Mouse (Mus musculus) embryonic fibroblast, embryonic 13.5 days (primary cell): ENCODE results near the gene Rpl27a. TPM values are rescaled to one million over a fixed set of nuclear protein-coding genes. Genes with fewer than 3 reads are reported as not detected.

ENCODE experiments used
- H3K27ac ChIP-seq: 2 replicates; pipeline ENCODE4 v1.5.1; 2012; ENCODE audit warnings: low read length, control low read depth, inconsistent platforms; ENCODE audit not compliant: insufficient read depth
- H3K4me1 ChIP-seq: 2 replicates; pipeline ENCODE4 v1.6.1; 2011; ENCODE audit warnings: low read length; ENCODE audit not compliant: control insufficient read depth, insufficient read depth
- H3K4me3 ChIP-seq: 2 replicates; pipeline ENCODE4 v1.5.1; 2011; ENCODE audit warnings: mild to moderate bottlenecking, control low read depth, low read length; ENCODE audit not compliant: insufficient read depth
- CTCF ChIP-seq: IDR thresholded peaks from 2 replicates; pipeline ENCODE4 v1.5.1; 2011; ENCODE audit warnings: mild to moderate bottlenecking, control low read depth, low read length, moderate library complexity, borderline replicate concordance; ENCODE audit not compliant: insufficient read depth
- POLR2A ChIP-seq: IDR thresholded peaks from 2 replicates; pipeline ENCODE4 v1.6.1; 2011; ENCODE audit warnings: low read depth, mild to moderate bottlenecking, control low read depth, low read length, moderate library complexity
- polyA plus RNA-seq: library from polyadenylated mRNA; stranded (reverse); fragments of >200 nt; gene quantifications from 2 replicates; pipeline ENCODE4 v1.2.4, GENCODE M21; 2011; ENCODE audit warnings: low read depth; ENCODE audit not compliant: missing spikeins, insufficient read length

The Rpl27a gene
- polyA plus RNA-seq, 1 experiment, result 433 TPM

GRCm38 (mm10) chr7:109507572-109507971, 11.4 kb upstream of the Rpl27a start:
- Histone ChIP-seq H3K27ac (no peak overlapping the region), H3K4me1 (no peaks in the 10 kb centered on the region), H3K4me3 (no peak overlapping the region)
- TF ChIP-seq POLR2A, result no peak
- no peak for TF ChIP-seq CTCF

GRCm38 (mm10) chr7:109508034-109508433, 10.9 kb upstream of the Rpl27a start, which contains the start of gene Trim66:
Gene Trim66, minus strand, starts transcription at chr7:109508134.
- Histone ChIP-seq H3K27ac (no peak within 1 kb of the TSS), H3K4me3 (no peak within 1 kb of the TSS), H3K4me1 (no peaks in the 10 kb centered on the region)
- TF ChIP-seq CTCF (no peak), POLR2A (no peak)

- no peak overlapping the region for H3K4me3 ChIP-seq
- H3K4me1 ChIP-seq, result no peaks in the 10 kb centered on the region
- TF ChIP-seq POLR2A (no peak), CTCF (no peak)
- H3K27ac ChIP-seq, result no peak overlapping the region
Observed at GRCm38 (mm10) chr7:109510799-109511198, 8.1 kb upstream of the Rpl27a start.

- Histone ChIP-seq H3K27ac (no peak overlapping the region), H3K4me3 (no peak overlapping the region), H3K4me1 (no peaks in the 10 kb centered on the region)
- TF ChIP-seq POLR2A (no peak), CTCF (no peak)
Observed at GRCm38 (mm10) chr7:109511838-109512237, 7.1 kb upstream of the Rpl27a start.

- H3K27ac ChIP-seq, result no peak overlapping the region
- TF ChIP-seq CTCF, result no peak
- no peak for TF ChIP-seq POLR2A
- no peaks in the 10 kb centered on the region for H3K4me1 ChIP-seq
- no peak overlapping the region for H3K4me3 ChIP-seq
Observed at GRCm38 (mm10) chr7:109516500-109516899, 2.4 kb upstream of the Rpl27a start.

GRCm38 (mm10) chr7:109518036-109518681, 788 bp upstream of the Rpl27a start:
- H3K4me3 ChIP-seq, result peak overlapping the region; percentile 68
- peaks cover 3% of the 10 kb centered on the region; the same call in 1 of the 2 replicates for H3K4me1 ChIP-seq
- H3K27ac ChIP-seq, result peak overlapping the region; percentile 98
- TF ChIP-seq POLR2A (peak; percentile 75), CTCF (no peak)

- Histone ChIP-seq H3K4me3 (peak overlapping the region; percentile 91), H3K27ac (peak overlapping the region; percentile 86), H3K4me1 (peaks cover 11% of the 10 kb centered on the region)
- TF ChIP-seq CTCF, result no peak
- 0 out of 2 replicates have a peak, but pooled peaks have one; percentile 8 for TF ChIP-seq POLR2A
Observed at GRCm38 (mm10) chr7:109519936-109520335, 989 bp downstream of the Rpl27a start.

GRCm38 (mm10) chr7:109522084-109522483, 3.1 kb downstream of the Rpl27a start:
- TF ChIP-seq CTCF (no peak), POLR2A (no peak)
- Histone ChIP-seq H3K27ac (peak overlapping the region; percentile 72; the same call in 1 of the 2 replicates), H3K4me3 (peak overlapping the region; percentile 91), H3K4me1 (peaks cover 12% of the 10 kb centered on the region)

GRCm38 (mm10) chr7:109523304-109523703, 4.4 kb downstream of the Rpl27a start:
- no peak for TF ChIP-seq CTCF
- TF ChIP-seq POLR2A, result no peak

GRCm38 (mm10) chr7:109523741-109524441, 4.9 kb downstream of the Rpl27a start:
- peak overlapping the region; percentile 66 for H3K27ac ChIP-seq
- peaks cover 13% of the 10 kb centered on the region for H3K4me1 ChIP-seq
- TF ChIP-seq CTCF (no peak), POLR2A (peak; percentile 51)
- H3K4me3 ChIP-seq, result no peak overlapping the region

More at GRCm38 (mm10) chr7:109523304-109523703, 4.4 kb downstream of the Rpl27a start:
- Histone ChIP-seq H3K4me1 (peaks cover 13% of the 10 kb centered on the region), H3K4me3 (no peak overlapping the region), H3K27ac (peak overlapping the region; percentile 66)
